Mouse (Mus musculus): ENCODE data around the gene Krt8. TPM values are rescaled to one million over a fixed set of nuclear protein-coding genes. Genes with fewer than 3 reads are reported as not detected.

Gene Krt8
- total and polyA plus RNA-seq, 3 experiments = not detected

DNA sequence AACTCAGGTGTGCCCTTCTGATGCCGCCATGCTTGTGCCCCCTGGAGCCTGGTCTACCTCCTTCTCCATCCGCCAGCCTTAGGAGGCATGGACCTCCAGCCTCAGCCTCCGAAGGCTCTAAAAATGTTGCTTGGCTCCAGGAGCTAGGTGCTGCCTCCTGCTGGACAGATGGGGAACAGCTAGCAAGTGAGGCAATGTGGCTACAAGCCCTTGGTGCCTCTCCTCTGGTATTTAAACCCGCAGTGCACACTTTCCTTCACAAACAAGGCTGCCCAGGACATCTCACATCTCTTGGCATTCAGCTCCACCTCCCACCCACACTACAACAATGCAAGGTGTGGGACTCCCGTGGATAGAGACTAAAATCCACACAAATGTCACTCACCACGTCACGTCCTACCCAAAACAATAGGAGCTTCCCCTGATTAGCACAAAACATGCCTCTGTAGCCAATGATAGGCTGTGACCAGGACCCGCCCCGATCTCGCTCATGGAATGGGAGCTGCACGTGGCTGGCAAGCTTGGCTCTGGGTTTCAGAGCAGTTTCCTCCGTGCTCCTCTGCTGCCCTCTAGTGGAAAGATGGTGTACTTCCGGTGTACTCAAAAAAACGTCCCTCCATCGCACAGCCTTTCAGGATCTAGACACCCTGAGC, 20.2 kb downstream of the Krt8 start:
- TF ChIP-seq TAL1 (conservative IDR thresholded peaks at IDR 0.05; ENCODE audit: low read depth, low read length) = no peak
- TF ChIP-seq CTCF (IDR thresholded peaks at IDR 0.05; ENCODE audit: low read depth, low read length) = peak; percentile 97
- no peak for TF ChIP-seq POLR2AphosphoS5 (IDR thresholded peaks at IDR 0.05; ENCODE audit: insufficient replicate concordance, low read depth, low read length)
- TF ChIP-seq GATA2 (IDR thresholded peaks at IDR 0.05; ENCODE audit: borderline replicate concordance, low read depth, low read length) = no peak
- peak overlapping the region; percentile 28; the same call in 1 of the 2 replicates for H3K4me3 ChIP-seq (ENCODE audit: low read depth, low read length)
- H3K27me3 ChIP-seq (ENCODE audit: insufficient read depth, low read length) = peaks cover 6% of the 10 kb centered on the region; the same call in 1 of the 2 replicates
- no peaks in the 10 kb centered on the region for H3K36me3 ChIP-seq (replicated peaks)
- H3K9me3 ChIP-seq (replicated peaks) = peaks cover 3% of the 10 kb centered on the region; the same call in 1 of the 2 replicates
- DNase-seq (ENCODE audit: low spot score) (peak; percentile 87), ATAC-seq (ENCODE audit: extremely low read depth, insufficient number of reproducible peaks, low FRiP score, poor library complexity, severe bottlenecking) (peak; percentile 95)
- H3K4me1 ChIP-seq (ENCODE audit: insufficient read depth, low read depth, low read length) = peaks cover 18% of the 10 kb centered on the region

DNA sequence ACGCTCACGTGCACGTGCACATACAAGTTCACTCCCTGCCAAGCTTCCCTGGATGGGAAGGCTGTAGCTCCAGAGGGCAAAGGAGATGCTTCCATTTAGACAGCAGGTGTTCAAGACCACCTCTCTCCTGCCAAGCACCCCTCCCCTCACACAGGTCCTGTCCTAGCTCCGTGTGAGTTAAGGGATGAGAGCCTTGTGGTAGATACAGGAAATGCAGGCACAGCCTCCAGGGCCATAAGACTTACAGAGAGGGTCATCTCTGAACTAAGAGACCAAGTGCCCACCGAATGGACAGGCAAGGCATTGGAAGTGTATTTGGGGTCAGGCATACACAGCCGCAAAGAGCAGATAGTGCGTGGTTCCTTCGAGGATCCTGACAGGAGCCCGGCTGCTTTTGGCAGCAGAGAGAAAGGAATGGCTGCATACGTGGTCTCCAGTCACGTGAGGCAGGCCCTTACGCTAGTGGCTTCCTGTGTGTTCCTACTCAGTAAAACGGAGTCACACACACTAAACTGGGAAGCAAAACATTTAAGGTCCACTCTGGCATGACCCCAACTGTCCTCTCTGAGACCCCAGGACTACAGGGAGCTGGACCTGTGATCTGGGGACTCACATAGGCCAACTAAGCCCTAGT, 20.9 kb downstream of the Krt8 start:
- TF ChIP-seq CTCF (IDR thresholded peaks at IDR 0.05; ENCODE audit: low read depth, low read length) = no peak
- no peak for TF ChIP-seq GATA2 (IDR thresholded peaks at IDR 0.05; ENCODE audit: borderline replicate concordance, low read depth, low read length)
- TF ChIP-seq GATA1 (IDR thresholded peaks at IDR 0.05; ENCODE audit: borderline replicate concordance, low read length) = no peak
- no peak for TF ChIP-seq TAL1 (conservative IDR thresholded peaks at IDR 0.05; ENCODE audit: low read depth, low read length)
- TF ChIP-seq POLR2AphosphoS5 (IDR thresholded peaks at IDR 0.05; ENCODE audit: insufficient replicate concordance, low read depth, low read length) = no peak
- no peak for DNase-seq (ENCODE audit: low spot score)
- peaks cover 4% of the 10 kb centered on the region; the same call in 1 of the 2 replicates for H3K27me3 ChIP-seq (ENCODE audit: insufficient read depth, low read length)
- H3K4me1 ChIP-seq (ENCODE audit: insufficient read depth, low read depth, low read length) = peaks cover 18% of the 10 kb centered on the region
- peak overlapping the region; percentile 28; the same call in 1 of the 2 replicates for H3K4me3 ChIP-seq (ENCODE audit: low read depth, low read length)
- no peaks in the 10 kb centered on the region for H3K36me3 ChIP-seq (replicated peaks)
- no peak for ATAC-seq (ENCODE audit: extremely low read depth, insufficient number of reproducible peaks, low FRiP score, poor library complexity, severe bottlenecking)
- H3K9me3 ChIP-seq (replicated peaks) = peaks cover 3% of the 10 kb centered on the region; the same call in 1 of the 2 replicates

DNA sequence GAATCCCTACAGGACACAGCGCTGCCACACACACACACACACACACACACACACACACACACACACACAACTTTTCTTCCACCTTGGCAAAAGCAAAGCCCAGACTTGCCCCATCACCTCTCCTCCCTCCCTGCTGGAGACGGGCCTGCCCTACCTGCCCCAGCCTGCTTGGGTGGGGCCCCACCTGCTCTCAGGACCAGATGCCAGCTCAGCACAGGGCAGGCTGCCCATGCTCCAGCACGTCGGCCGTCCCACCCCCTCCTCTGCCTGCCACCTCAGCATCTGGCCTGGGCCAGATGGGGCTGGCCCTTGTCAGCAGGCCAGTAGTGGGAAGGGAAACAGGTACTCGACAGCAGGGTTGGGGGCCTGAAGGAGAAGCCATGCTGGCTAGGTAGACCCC, 23.4 kb downstream of the Krt8 start:
- no peak overlapping the region for H3K4me3 ChIP-seq (ENCODE audit: low read depth, low read length)
- H3K4me1 ChIP-seq (ENCODE audit: insufficient read depth, low read depth, low read length) = peaks cover 43% of the 10 kb centered on the region
- ATAC-seq (ENCODE audit: extremely low read depth, insufficient number of reproducible peaks, low FRiP score, poor library complexity, severe bottlenecking) (no peak), DNase-seq (ENCODE audit: low spot score) (no peak)
- H3K27me3 ChIP-seq (ENCODE audit: insufficient read depth, low read length) = no peaks in the 10 kb centered on the region
- TF ChIP-seq POLR2AphosphoS5 (IDR thresholded peaks at IDR 0.05; ENCODE audit: insufficient replicate concordance, low read depth, low read length) (no peak), TAL1 (conservative IDR thresholded peaks at IDR 0.05; ENCODE audit: low read depth, low read length) (no peak), CTCF (IDR thresholded peaks at IDR 0.05; ENCODE audit: low read depth, low read length) (no peak), GATA1 (IDR thresholded peaks at IDR 0.05; ENCODE audit: borderline replicate concordance, low read length) (no peak), GATA2 (IDR thresholded peaks at IDR 0.05; ENCODE audit: borderline replicate concordance, low read depth, low read length) (no peak)
- no peaks in the 10 kb centered on the region for H3K36me3 ChIP-seq (replicated peaks)
- H3K9me3 ChIP-seq (replicated peaks) = peaks cover 3% of the 10 kb centered on the region; the same call in 1 of the 2 replicates

DNA sequence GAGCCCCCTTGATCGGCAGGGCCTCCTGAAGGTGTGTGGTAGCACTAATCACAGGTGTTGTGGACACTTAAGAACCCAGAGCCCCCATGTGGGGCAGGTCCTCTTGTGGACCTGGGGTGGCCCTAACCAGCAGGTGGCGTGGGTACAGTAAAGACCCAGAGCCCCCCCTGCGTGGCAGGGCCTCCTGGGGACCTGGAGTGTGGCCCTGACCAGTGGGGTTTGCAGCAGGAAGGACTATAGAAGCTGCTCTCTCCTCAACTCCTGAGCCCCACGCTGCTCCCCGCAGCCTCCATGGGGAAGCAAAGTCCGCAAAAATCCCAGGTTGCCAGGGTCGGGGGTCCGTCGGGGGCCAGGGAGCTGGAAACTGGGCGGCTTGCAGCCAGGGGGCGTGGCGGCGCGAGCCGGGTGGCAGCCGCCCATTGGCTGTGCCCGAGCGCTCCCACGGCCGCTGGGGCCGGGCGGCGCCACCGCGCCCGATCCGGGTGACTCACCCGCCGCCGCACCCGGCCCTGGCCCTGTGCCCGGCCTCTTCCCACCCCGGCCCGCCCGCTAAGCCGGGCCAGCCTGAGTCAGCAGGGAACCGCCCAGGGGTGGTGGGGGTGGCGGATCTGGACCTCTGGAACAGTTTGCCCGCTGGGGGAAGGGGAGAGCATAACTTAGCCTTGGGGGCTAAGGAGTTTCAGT, 27.1 kb downstream of the Krt8 start:
- DNase-seq (ENCODE audit: low spot score) = peak; percentile 87
- no peak for TF ChIP-seq POLR2AphosphoS5 (IDR thresholded peaks at IDR 0.05; ENCODE audit: insufficient replicate concordance, low read depth, low read length)
- no peak for TF ChIP-seq TAL1 (conservative IDR thresholded peaks at IDR 0.05; ENCODE audit: low read depth, low read length)
- TF ChIP-seq GATA1 (IDR thresholded peaks at IDR 0.05; ENCODE audit: borderline replicate concordance, low read length) = no peak
- TF ChIP-seq GATA2 (IDR thresholded peaks at IDR 0.05; ENCODE audit: borderline replicate concordance, low read depth, low read length) = no peak
- TF ChIP-seq CTCF (IDR thresholded peaks at IDR 0.05; ENCODE audit: low read depth, low read length) = no peak
- H3K4me3 ChIP-seq (ENCODE audit: low read depth, low read length) = peak overlapping the region; percentile 66
- H3K36me3 ChIP-seq (replicated peaks) = no peaks in the 10 kb centered on the region
- peaks cover 56% of the 10 kb centered on the region for H3K4me1 ChIP-seq (ENCODE audit: insufficient read depth, low read depth, low read length)
- H3K27me3 ChIP-seq (ENCODE audit: insufficient read depth, low read length) = peaks cover 8% of the 10 kb centered on the region; the same call in 1 of the 2 replicates
- ATAC-seq (ENCODE audit: extremely low read depth, insufficient number of reproducible peaks, low FRiP score, poor library complexity, severe bottlenecking) = peak; percentile 38
- H3K9me3 ChIP-seq (replicated peaks) = no peaks in the 10 kb centered on the region

DNA sequence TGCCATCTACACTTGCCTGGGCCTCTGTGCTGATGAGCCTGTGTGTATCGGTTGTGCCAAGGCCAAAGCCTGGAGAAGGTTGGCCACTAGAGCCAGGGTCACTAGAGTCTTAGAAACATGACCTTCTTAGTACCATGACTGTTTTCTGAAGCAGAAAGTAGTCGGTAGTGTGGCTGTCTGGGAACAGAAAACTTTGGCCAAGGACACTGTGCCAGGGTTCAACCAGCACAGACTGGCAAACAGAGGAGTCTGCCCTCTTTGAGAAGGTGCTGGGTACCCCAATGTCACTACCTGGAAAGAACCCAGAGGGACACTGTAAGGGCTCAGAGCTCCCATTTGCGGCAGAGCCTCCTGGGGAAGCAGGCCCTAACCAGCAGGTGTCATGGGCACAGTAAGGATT, 27.6 kb downstream of the Krt8 start:
- TF ChIP-seq GATA1 (IDR thresholded peaks at IDR 0.05; ENCODE audit: borderline replicate concordance, low read length) (no peak), POLR2AphosphoS5 (IDR thresholded peaks at IDR 0.05; ENCODE audit: insufficient replicate concordance, low read depth, low read length) (no peak), GATA2 (IDR thresholded peaks at IDR 0.05; ENCODE audit: borderline replicate concordance, low read depth, low read length) (no peak), CTCF (IDR thresholded peaks at IDR 0.05; ENCODE audit: low read depth, low read length) (no peak), TAL1 (conservative IDR thresholded peaks at IDR 0.05; ENCODE audit: low read depth, low read length) (no peak)
- ATAC-seq (ENCODE audit: extremely low read depth, insufficient number of reproducible peaks, low FRiP score, poor library complexity, severe bottlenecking) (no peak), DNase-seq (ENCODE audit: low spot score) (no peak)
- Histone ChIP-seq H3K4me1 (ENCODE audit: insufficient read depth, low read depth, low read length) (peaks cover 56% of the 10 kb centered on the region), H3K9me3 (replicated peaks) (no peaks in the 10 kb centered on the region), H3K36me3 (replicated peaks) (no peaks in the 10 kb centered on the region), H3K27me3 (ENCODE audit: insufficient read depth, low read length) (peaks cover 13% of the 10 kb centered on the region), H3K4me3 (ENCODE audit: low read depth, low read length) (peak overlapping the region; percentile 66; the same call in 1 of the 2 replicates)

DNA sequence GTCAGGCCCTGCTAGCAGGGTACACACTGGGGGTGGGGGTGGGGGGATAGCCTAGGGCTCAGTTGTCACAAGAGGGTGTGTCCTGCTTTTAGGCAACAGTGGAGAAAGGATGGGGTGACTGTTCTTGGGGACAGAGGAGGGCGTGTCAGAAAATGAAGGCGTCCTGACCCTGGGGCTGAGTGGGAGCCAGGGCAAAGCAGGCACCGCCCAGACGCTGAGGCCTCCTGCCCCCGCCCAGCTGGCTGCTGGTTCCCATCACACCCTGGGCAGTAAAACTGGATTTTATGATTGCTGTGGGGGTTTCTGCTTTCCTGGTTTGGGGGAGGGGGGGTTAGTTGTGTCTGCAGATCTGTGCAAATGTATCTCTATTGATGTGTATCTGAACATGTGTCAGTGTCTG, 28.3 kb downstream of the Krt8 start:
- Histone ChIP-seq H3K36me3 (replicated peaks) (no peaks in the 10 kb centered on the region), H3K9me3 (replicated peaks) (no peaks in the 10 kb centered on the region), H3K4me3 (ENCODE audit: low read depth, low read length) (no peak overlapping the region), H3K27me3 (ENCODE audit: insufficient read depth, low read length) (peaks cover 13% of the 10 kb centered on the region), H3K4me1 (ENCODE audit: insufficient read depth, low read depth, low read length) (peaks cover 54% of the 10 kb centered on the region)
- ATAC-seq (ENCODE audit: extremely low read depth, insufficient number of reproducible peaks, low FRiP score, poor library complexity, severe bottlenecking) = peak; percentile 57
- no peak for TF ChIP-seq GATA1 (IDR thresholded peaks at IDR 0.05; ENCODE audit: borderline replicate concordance, low read length)
- no peak for TF ChIP-seq CTCF (IDR thresholded peaks at IDR 0.05; ENCODE audit: low read depth, low read length)
- no peak for TF ChIP-seq TAL1 (conservative IDR thresholded peaks at IDR 0.05; ENCODE audit: low read depth, low read length)
- TF ChIP-seq POLR2AphosphoS5 (IDR thresholded peaks at IDR 0.05; ENCODE audit: insufficient replicate concordance, low read depth, low read length) = no peak
- no peak for TF ChIP-seq GATA2 (IDR thresholded peaks at IDR 0.05; ENCODE audit: borderline replicate concordance, low read depth, low read length)
- DNase-seq (ENCODE audit: low spot score) = peak; percentile 61
